ENCODE assay signal across 11 mouse cellular contexts in the genomic region with DNA sequence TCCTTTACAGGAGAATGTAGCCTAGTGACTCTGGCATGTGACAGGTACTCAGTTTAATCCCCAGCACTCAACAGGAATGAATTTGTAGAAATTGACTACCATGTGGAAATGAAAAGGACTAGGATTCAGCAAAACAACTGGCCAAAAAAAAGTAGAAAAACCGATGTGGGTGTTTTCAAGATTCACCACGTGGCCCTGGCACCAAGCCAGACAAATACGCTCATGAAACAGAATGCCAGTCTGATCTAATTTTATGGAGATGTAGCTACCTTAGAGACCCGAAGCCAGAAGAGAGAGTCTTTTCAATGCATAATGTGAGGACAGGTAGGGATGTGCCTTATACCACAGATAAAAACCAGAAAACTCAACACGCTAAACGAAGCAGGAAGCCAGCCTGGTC. TPM values are rescaled to one million over a fixed set of nuclear protein-coding genes. Genes with fewer than 3 reads are reported as not detected.
A peak's percentile ranks its signal among the peaks of the same experiment; 100 is the strongest.
DNase-seq lines count a peak whose midpoint lies in the region; ATAC-seq and TF ChIP-seq lines count a peak whose summit lies in the region.
"Had no signal": no experiment of that assay in that cellular context is flagged by ENCODE, and none has a peak within 500 bp of the region (broad histone marks: within the 10 kb centered on the region; RNA-seq: fewer than 3 reads in every experiment).

No protein-coding gene starts in this region.

- no peaks in the 10 kb centered on the region for H3K27me3 ChIP-seq in forebrain, embryonic 15.5 days
- no peaks in the 10 kb centered on the region for H3K27me3 ChIP-seq in forebrain, embryonic 12.5 days
- H3K27me3 ChIP-seq in limb, embryonic 14.5 days (ENCODE audit: control insufficient read depth, insufficient read depth, low read length) = no peaks in the 10 kb centered on the region
- no peaks in the 10 kb centered on the region for H3K27me3 ChIP-seq in limb, embryonic 10.5 days (ENCODE audit: low read depth, poor library complexity, severe bottlenecking)
- H3K27me3 ChIP-seq: heart, embryonic 15.5 days; intestine, embryonic 15.5 days had no signal

- peak; percentile 16 for DNase-seq in limb, embryonic 14.5 days (ENCODE audit: low spot score)
- DNase-seq in limb, embryonic 10.5 days (ENCODE audit: low spot score) = no peak
- peak; percentile 33 for DNase-seq in 416B (ENCODE audit: low read depth)
- DNase-seq in NIH3T3 (ENCODE audit: low read depth) = peak; percentile 55
- DNase-seq in Muller cell, postnatal 12 days (ENCODE audit: inconsistent ontology term) = no peak
- no peak for DNase-seq in kidney, postnatal 4 days

- H3K4me3 ChIP-seq in forebrain, embryonic 15.5 days = no peak overlapping the region
- no peak overlapping the region for H3K4me3 ChIP-seq in forebrain, embryonic 12.5 days (replicated peaks)
- H3K4me3 ChIP-seq in limb, embryonic 14.5 days (replicated peaks; ENCODE audit: low read length) = no peak overlapping the region
- H3K4me3 ChIP-seq in limb, embryonic 10.5 days = no peak overlapping the region
- H3K4me3 ChIP-seq: heart, embryonic 15.5 days; intestine, embryonic 15.5 days had no signal

- no peak for ATAC-seq in forebrain, embryonic 15.5 days (replicated peaks)
- ATAC-seq in forebrain, embryonic 12.5 days (ENCODE audit: low FRiP score) = no peak
- ATAC-seq in limb, embryonic 14.5 days (ENCODE audit: low FRiP score, low read depth) = no peak
- ATAC-seq: intestine, embryonic 15.5 days had no signal

- no peak overlapping the region for H3K9ac ChIP-seq in forebrain, embryonic 15.5 days (replicated peaks)
- H3K9ac ChIP-seq in forebrain, embryonic 12.5 days = no peak overlapping the region
- H3K9ac ChIP-seq in limb, embryonic 14.5 days (ENCODE audit: low read depth, low read length, severe bottlenecking) = no peak overlapping the region
- H3K9ac ChIP-seq: heart, embryonic 15.5 days; intestine, embryonic 15.5 days; liver, embryonic 14.5 days had no signal

- 47% methylated on average over 6 of the region's 6 CpGs for WGBS in forebrain, embryonic 15.5 days
- 77% methylated on average over 6 of the region's 6 CpGs for WGBS in forebrain, embryonic 12.5 days
- 50% methylated on average over 6 of the region's 6 CpGs for WGBS in limb, embryonic 14.5 days
- 87% methylated on average over 6 of the region's 6 CpGs for WGBS in limb, embryonic 10.5 days

- no peaks in the 10 kb centered on the region for H3K36me3 ChIP-seq in forebrain, embryonic 15.5 days
- no peaks in the 10 kb centered on the region for H3K36me3 ChIP-seq in forebrain, embryonic 12.5 days (replicated peaks)
- no peaks in the 10 kb centered on the region for H3K36me3 ChIP-seq in limb, embryonic 14.5 days (ENCODE audit: control insufficient read depth, insufficient read depth, low read length)
- H3K36me3 ChIP-seq in limb, embryonic 10.5 days = no peaks in the 10 kb centered on the region
- H3K36me3 ChIP-seq: heart, embryonic 15.5 days; intestine, embryonic 15.5 days had no signal

- H3K4me1 ChIP-seq in forebrain, embryonic 15.5 days = peaks cover 28% of the 10 kb centered on the region
- peaks cover 11% of the 10 kb centered on the region for H3K4me1 ChIP-seq in forebrain, embryonic 12.5 days
- peaks cover 2% of the 10 kb centered on the region; the same call in 1 of the 2 replicates for H3K4me1 ChIP-seq in limb, embryonic 14.5 days (ENCODE audit: control insufficient read depth, insufficient read depth, low read length)
- peaks cover 15% of the 10 kb centered on the region for H3K4me1 ChIP-seq in limb, embryonic 10.5 days
- H3K4me1 ChIP-seq: intestine, embryonic 15.5 days had no signal

- 0 out of 2 replicates have a peak overlapping the region, but pooled peaks have one; percentile 29 for H3K27ac ChIP-seq in forebrain, embryonic 15.5 days (replicated peaks)
- no peak overlapping the region for H3K27ac ChIP-seq in forebrain, embryonic 12.5 days
- no peak overlapping the region for H3K27ac ChIP-seq in limb, embryonic 14.5 days (replicated peaks; ENCODE audit: low read depth, low read length)
- H3K27ac ChIP-seq in limb, embryonic 10.5 days = no peak overlapping the region
- H3K27ac ChIP-seq: heart, embryonic 15.5 days; intestine, embryonic 15.5 days; liver, embryonic 14.5 days had no signal

- no peak for TF ChIP-seq POLR2A in limb, embryonic 14.5 days (IDR thresholded peaks at IDR 0.05; ENCODE audit: borderline replicate concordance, extremely low read depth, insufficient read depth, insufficient read length)

- H3K4me2 ChIP-seq in forebrain, embryonic 15.5 days (replicated peaks) = no peak overlapping the region
- H3K4me2 ChIP-seq in forebrain, embryonic 12.5 days = no peak overlapping the region
- no peak overlapping the region for H3K4me2 ChIP-seq in limb, embryonic 14.5 days (replicated peaks; ENCODE audit: low read depth, low read length, severe bottlenecking)
- H3K4me2 ChIP-seq: heart, embryonic 15.5 days; intestine, embryonic 15.5 days had no signal

- no peaks in the 10 kb centered on the region for H3K9me3 ChIP-seq in forebrain, embryonic 15.5 days
- H3K9me3 ChIP-seq in forebrain, embryonic 12.5 days = no peaks in the 10 kb centered on the region
- no peaks in the 10 kb centered on the region for H3K9me3 ChIP-seq in limb, embryonic 14.5 days (ENCODE audit: control insufficient read depth, low read length)
- no peaks in the 10 kb centered on the region for H3K9me3 ChIP-seq in limb, embryonic 10.5 days (replicated peaks)
- H3K9me3 ChIP-seq: heart, embryonic 15.5 days; intestine, embryonic 15.5 days had no signal

RNA-seq across cellular contexts. Expression of a gene that starts 54.4 kb away (rescaled TPM):
- polyA plus RNA-seq in forebrain, embryonic 15.5 days (2015; fragmentation: Nextera tagmentation; extraction: Ambion mirVana) = 62.8 and 63.4 TPM in 2 replicates
- polyA plus RNA-seq in forebrain, embryonic 12.5 days (2016; fragmentation: Nextera tagmentation; extraction: Ambion mirVana) = 38.9 and 42.7 TPM in 2 replicates
- polyA plus RNA-seq in limb, embryonic 14.5 days (2012; rRNA removed) = 34.0 and 38.9 TPM in 2 replicates
- 33.5 and 33.8 TPM in 2 replicates for polyA plus RNA-seq in limb, embryonic 14.5 days (2014; fragmentation: Nextera tagmentation; extraction: Ambion mirVana)
- 34.2 and 35.0 TPM in 2 replicates for polyA plus RNA-seq in limb, embryonic 10.5 days (2016; fragmentation: Nextera tagmentation; extraction: Ambion mirVana)

Comparison
In these comparisons a context has a peak if more than half of its experiments do, and no peak if none do; other contexts are left out.
1. DNase-seq: peak in limb, embryonic 14.5 days (single experiment), 416B (single experiment) and NIH3T3 (single experiment); none in limb, embryonic 10.5 days (single experiment), Muller cell, postnatal 12 days (single experiment) and kidney, postnatal 4 days (0 of 2).